Mouse (Mus musculus) left cerebral cortex, adult 9 months (tissue): Measurements from ENCODE around the gene Vmn1r101.
"Not testable (repeated sequence)": the region's sequence is repeated elsewhere in the genome, so short reads cannot be mapped to it uniquely, and the experiment has no call there.

Source experiments
- DNase-seq, 2 experiments: peaks; one replicate each; pipeline ENCODE4 v3.0.0; 2022; ENCODE audit warnings: low spot score in 2 of 2

Gene Vmn1r101

DNA sequence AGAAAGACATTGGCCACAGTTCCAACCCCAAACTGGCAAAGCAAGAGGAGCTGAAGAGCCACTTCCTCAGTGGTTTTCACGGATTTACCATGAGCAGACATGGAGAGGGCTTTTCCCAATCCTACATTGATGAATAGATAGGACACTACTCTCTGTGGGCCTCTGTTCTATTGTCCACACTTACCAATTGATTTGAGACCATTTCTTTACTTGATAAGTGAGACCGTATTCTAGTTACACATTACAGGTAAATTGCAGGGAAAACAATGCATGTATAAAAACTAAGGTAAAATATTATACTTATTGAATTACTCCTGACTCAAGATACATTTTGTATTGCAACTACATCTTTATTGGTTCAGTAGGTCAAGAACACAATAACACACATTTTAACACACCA, at the start of gene Vmn1r101:
Gene Vmn1r101, minus strand, starts transcription at position 101 of the 400 bp plus-strand sequence.
- DNase-seq: not testable (repeated sequence)

DNA sequence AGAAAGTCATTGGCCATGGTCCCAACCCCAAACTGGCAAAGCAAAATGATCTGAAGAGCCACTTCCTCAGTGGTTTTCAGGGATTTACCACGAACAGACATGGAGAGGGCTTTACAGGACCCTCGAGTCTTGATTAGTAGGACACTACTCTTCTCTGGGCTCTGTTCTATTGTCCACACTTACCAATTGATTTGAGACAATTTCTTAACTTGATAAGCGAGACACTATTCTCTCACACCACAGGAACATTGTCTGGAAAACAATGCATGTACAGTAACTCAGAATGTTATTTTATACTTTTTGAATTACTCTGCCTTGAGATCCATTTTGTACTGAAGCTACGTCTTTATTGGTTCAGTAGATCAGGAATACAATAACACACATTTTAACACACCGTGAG, 32.4 kb upstream of the Vmn1r101 start, which contains the start of gene Gm10670:
Gene Gm10670, minus strand, starts transcription at position 101 of the 400 bp plus-strand sequence.
- DNase-seq: not testable (repeated sequence)

DNA sequence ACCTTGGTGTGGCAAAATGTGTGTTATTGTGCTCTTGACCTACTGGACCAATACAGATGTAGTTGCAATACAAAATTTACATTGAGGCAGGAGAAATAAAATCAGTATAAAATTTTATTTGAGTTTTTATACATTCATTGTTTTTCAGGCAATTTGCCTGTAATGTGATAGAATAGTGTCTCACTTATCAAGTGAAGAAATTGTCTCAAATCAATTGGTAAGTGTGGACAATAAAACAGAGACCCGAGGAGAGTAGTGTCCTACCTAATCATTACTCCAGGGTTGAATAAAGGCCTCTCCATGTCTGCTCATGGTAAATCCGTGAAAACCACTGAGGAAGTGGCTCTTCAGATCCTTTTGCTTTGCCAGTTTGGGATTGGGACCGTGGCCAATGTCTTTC, 24.8 kb downstream of the Vmn1r101 start, which contains the start of gene Vmn1r100:
Gene Vmn1r100, plus strand, starts transcription at position 301 of the 400 bp plus-strand sequence.
- not testable (repeated sequence) for DNase-seq
